Mouse (Mus musculus) heart, adult 2 months (tissue): Measurements from ENCODE around the gene Suclg1.

Source experiments
- CTCF ChIP-seq: fragments of 200-600 bp; IDR thresholded peaks from 2 replicates; pipeline ENCODE4 v1.8.1; 2022; ENCODE audit warnings: antibody characterized with exemption, mild to moderate bottlenecking, moderate library complexity
- EP300 ChIP-seq: fragments of 200-500 bp; IDR thresholded peaks from 2 replicates; pipeline ENCODE4 v1.6.1; 2011; ENCODE audit warnings: low read depth, low read length, control low read depth; ENCODE audit not compliant: insufficient read depth
- POLR2A ChIP-seq: fragments of 200-500 bp; IDR thresholded peaks from 2 replicates; pipeline ENCODE4 v1.6.1; 2011; ENCODE audit warnings: mild to moderate bottlenecking, low read depth, low read length, control low read depth; ENCODE audit not compliant: insufficient read depth

DNA sequence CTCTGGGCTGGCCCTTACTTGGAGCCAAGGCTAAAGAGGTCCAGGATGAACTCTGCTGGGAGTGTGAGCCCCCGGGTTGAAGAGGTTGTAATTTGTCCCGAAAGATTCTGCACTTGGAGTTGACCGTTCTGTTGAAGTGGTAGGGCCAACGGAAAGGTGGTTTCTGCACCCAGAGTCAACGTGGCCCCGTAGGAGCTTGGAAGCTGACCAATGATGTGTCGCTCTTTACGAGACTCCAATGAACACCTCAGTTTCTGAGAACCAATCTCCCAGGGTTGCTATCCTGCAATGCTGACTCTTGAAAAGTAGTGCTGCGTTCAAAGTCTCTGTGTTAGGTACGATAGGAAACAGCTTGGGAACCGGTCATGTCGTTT, 854 bp downstream of the Suclg1 start:
- TF ChIP-seq POLR2A (no peak), CTCF (no peak), EP300 (no peak)
